Mouse (Mus musculus) liver, postnatal 0 days (tissue): ENCODE results near the gene Mark2.

Source experiments
- CTCF ChIP-seq: sonication (generic); IDR thresholded peaks from 2 replicates; pipeline ENCODE4 v1.5.1; 2016; ENCODE audit warnings: antibody characterized with exemption, low read depth
- EP300 ChIP-seq: IDR thresholded peaks from 2 replicates; pipeline ENCODE4 v1.6.1; 2016; ENCODE audit warnings: antibody characterized with exemption, low read depth, mild to moderate bottlenecking

DNA sequence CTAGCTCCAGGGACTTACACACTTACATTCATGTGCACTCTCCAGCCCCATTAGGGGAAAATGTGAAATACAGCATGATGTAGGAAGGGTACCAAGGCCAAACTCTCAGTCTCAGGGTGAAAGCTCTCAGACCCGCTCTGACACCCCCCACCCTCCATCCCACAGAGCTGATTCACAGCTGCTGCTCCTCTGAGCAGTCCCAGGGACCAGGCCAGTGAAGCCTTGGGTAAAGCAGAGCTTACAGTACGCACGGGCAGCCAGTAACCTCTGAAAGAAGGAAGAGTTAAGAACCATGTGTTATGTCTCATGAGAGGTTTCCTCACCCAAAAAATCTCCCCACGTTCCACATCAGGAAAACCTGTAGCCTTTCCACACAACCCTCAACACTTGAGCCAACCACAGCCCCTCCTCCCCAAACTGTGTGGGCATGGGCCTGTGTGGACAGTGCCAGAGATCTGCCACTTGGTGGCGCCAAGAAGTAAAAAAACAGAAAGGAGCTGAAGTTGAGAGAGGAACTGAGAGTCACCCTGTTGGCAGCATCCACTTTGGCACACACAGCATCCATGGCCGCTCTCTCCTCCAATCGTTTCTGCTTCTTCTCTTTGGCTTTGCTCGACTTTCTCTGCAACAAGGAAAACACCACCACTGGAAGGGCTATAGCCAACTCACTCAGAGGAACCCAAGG is 107.0 kb downstream of the Mark2 start:
- peak; percentile 81 for TF ChIP-seq CTCF
- no peak for TF ChIP-seq EP300
